Mouse (Mus musculus) gastrocnemius, postnatal 4 days (tissue): ENCODE measurements around the gene Higd1a. TPM values are rescaled to one million over a fixed set of nuclear protein-coding genes. Genes with fewer than 3 reads are reported as not detected.

Source experiments
- DNase-seq, 2 experiments: peaks; one replicate each; pipeline ENCODE4 v3.0.0; 2021 to 2022; ENCODE audit warnings: low spot score in 2 of 2, mixed read lengths in 2 of 2
- long read RNA-seq, 2 experiments: library from polyadenylated mRNA; stranded (forward); transcript quantifications; one replicate each; pipeline ENCODE4 v2.0.0; 2021
- total RNA-seq, 2 experiments: library from RNA; stranded (reverse); gene quantifications; 2 replicates each; pipeline ENCODE4 v1.2.3; 2021

Higd1a gene
- total RNA-seq: 10 to 100 TPM; 61.4 to 67.0 TPM
- long read RNA-seq, experiment 1, transcript Higd1a-201 (4 exons, 2,232 nt): major isoform, 95 of 103 reads
- long read RNA-seq, experiment 1, partial matches to known transcripts: 0 of 103 reads
- long read RNA-seq, experiment 1, other reads (novel, unspliced or antisense): 7 of 103 reads
- long read RNA-seq, experiment 2, transcript Higd1a-201 (4 exons, 2,232 nt): major isoform, 117 of 133 reads
- long read RNA-seq, experiment 2, partial matches to known transcripts: 1 of 133 reads
- long read RNA-seq, experiment 2, other reads (novel, unspliced or antisense): 12 of 133 reads

- no peak for DNase-seq
These were observed at the start of gene Higd1a for GRCm38 (mm10) chr9:121858153-121858488. Gene Higd1a (minus strand): TSS chr9:121858362.

DNA sequence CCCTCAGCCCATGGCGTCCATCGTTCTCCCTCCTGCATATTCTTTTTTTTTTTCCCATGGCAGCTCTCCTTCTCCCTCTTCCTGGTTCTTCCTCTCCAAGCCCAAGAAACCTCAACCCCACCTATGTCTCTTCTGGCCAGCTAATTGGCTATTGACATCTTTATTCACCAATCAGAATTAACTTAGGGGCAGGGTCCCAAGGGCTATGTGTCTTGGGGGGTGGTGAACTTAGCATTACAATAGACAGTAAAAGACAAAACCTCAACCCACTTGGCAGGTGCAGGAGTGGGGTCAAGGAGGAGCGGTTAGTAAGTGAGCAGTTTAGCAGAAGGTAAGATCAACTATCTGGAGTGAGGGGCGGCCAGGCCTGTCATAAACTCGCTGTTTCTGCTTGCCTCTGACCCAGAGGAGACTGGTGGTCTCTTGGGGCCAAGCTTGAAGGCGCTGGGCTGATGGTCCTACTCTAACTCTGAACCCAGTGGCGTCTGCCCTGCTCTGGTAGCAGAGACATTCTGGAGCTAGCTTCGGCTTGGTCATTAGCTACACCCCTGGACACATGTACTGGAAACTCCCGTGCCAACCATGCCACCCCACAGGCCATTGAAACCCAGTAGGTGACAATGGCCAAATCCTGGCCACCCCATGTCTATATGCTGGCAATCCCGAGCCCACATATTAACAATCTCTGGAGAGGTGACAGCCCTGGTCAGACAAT is 49.4 kb upstream of the Higd1a start:
- DNase-seq: peak in 1 of 2 experiments; percentile 11

GRCm38 (mm10) chr9:121906456-121906855 is 48.3 kb upstream of the Higd1a start:
- DNase-seq: peak in 1 of 2 experiments; percentile 9

- peak in 1 of 2 experiments; percentile 11 for DNase-seq
These were observed 47.5 kb upstream of the Higd1a start for GRCm38 (mm10) chr9:121905556-121906185.

- peak in 1 of 2 experiments; percentile 2 for DNase-seq
These were observed 46.8 kb upstream of the Higd1a start for GRCm38 (mm10) chr9:121904946-121905345.

- no peak for DNase-seq
These were observed 46.2 kb upstream of the Higd1a start for GRCm38 (mm10) chr9:121904319-121904718.

DNA sequence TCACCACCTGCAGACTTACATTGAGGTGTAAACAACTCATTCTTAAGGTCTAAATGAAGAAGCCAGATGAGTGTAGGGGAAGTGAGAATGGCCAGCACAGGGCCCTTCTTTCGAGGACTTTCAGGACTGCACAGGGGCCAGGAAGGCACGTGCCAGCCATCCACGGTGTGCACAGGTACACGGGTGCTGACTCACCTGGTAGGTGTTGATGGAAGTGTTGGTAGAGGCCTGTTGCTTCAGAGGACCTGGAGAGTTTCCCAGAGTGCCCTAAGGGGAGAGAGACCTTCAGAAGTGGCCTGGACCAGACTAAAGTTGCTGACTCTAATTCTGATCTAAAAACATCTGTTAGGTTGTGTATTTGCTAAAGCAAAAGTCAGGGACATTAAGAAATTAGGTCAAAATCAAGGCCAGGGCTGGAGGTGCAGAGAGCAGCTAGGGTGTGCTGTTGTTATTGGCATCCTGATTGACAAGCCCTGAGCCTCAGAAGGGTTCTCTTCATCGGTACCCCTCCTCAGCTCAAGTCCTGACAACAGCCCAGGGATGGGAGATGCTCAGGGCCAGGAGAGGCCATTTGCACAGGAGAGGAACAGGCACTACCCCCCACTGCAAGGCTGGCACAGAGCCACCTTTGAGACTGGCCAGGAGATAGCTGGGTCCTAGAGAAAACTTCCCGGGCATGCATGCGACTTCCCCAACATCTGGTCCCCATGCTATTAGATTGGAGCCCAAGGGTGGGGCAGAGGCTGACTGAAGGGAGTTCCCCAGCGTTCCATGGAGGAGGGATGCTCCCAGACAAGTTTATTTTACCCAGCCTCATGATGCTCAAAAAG is 45.5 kb upstream of the Higd1a start:
- DNase-seq: no peak

GRCm38 (mm10) chr9:121901710-121902700 is 43.8 kb upstream of the Higd1a start:
- DNase-seq: no peak

- DNase-seq: peak in 1 of 2 experiments; percentile 11
These were observed 42.2 kb upstream of the Higd1a start for GRCm38 (mm10) chr9:121900282-121900855.

GRCm38 (mm10) chr9:121899306-121899705 is 41.1 kb upstream of the Higd1a start:
- peak in 1 of 2 experiments; percentile 8 for DNase-seq

GRCm38 (mm10) chr9:121898245-121898644 is 40.1 kb upstream of the Higd1a start, which contains the start of gene Ackr2:
Gene Ackr2 (plus strand): TSS chr9:121898355.
- peak in 1 of 2 experiments; percentile 13 for DNase-seq

DNA sequence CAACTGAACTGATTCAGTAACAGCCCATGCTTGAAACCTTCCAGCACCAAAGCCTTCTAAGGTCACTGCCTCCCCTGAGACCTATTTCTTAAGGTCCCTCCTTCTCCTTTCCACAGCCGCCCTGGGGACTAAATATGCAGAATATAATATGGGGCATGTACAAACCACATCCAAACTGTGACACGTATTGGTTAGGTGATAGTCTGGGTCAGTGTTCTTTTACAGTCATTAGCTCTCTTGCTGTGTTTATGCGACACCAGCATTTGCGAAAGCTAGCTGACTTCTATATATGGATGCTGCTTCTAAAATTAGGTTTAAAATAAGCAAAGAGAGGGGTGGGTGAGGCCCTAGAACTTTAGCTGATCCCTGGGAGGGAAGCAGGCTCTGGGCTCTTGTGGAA is 38.7 kb upstream of the Higd1a start:
- DNase-seq: peak in 1 of 2 experiments; percentile 5

- DNase-seq: peak in 1 of 2 experiments; percentile 15
These were observed 37.3 kb upstream of the Higd1a start for GRCm38 (mm10) chr9:121895392-121895993.

DNA sequence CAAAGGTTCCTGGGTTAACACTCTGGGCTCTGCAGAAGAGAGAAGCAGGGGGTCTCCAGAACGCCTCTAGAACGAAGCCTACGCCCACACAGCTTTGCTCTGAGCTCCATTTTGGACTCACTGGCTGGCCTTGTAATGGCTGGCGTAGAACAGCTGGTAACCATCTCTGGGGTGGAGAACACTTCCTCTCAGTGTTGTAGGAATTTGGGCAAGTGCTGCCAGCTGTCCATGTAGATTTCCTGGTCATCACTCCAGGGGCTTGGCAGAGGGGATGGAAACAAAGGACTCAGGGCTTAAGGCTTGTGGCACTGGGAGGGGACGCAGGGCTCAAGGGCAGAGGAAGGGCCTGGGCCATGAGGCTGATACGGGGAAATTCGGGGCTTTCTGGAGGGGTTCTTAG is 36.3 kb upstream of the Higd1a start:
- DNase-seq: peak in 1 of 2 experiments; percentile 15

GRCm38 (mm10) chr9:121892057-121892687 is 34.0 kb upstream of the Higd1a start:
- peak in 1 of 2 experiments; percentile 13 for DNase-seq

DNA sequence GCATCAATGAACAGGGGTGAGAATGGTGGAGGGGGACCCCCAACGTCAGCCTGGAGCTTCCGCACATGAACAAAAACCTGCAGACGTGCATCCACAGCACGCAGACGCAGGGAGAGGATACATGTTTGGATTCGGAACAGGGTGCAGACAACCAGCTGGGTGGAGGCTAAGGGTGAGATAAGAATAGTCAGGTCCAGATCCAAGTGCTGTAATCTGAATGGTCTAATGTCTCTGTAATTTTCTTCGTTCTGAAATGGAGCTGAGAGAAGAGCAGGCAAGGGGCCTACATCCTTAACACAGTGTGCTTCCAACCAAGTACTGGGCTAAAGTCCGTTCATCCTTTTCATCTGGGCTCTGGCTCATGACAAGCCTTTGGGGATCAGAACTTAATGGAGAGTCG is 33.1 kb upstream of the Higd1a start:
- DNase-seq: peak in 1 of 2 experiments; percentile 15

DNA sequence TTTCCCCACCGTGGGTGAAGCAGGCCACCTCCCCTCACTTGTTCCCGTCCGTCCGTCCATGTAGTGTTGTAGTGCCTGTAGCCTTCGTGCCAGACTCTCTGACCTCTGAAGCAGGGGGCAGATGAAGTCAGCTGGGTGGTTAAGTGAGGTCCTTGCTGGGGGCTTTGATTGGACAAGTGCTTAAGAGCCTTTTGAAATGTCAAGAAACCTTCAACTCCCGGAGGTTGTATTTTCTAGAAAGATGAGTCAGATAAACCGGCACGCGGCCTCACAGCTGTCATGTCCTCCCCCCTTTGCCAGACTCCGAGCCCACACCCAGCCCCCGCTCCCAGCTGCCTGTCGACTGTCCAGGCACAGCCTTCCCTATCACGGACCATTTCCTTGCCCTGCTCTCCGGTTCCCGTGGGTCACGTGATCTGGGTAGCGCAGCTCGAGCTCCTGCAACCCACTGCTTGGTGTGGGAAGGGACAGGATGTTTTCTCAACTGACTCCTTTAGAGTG is 32.3 kb upstream of the Higd1a start:
- peak; percentile 67 to 83 for DNase-seq

DNA sequence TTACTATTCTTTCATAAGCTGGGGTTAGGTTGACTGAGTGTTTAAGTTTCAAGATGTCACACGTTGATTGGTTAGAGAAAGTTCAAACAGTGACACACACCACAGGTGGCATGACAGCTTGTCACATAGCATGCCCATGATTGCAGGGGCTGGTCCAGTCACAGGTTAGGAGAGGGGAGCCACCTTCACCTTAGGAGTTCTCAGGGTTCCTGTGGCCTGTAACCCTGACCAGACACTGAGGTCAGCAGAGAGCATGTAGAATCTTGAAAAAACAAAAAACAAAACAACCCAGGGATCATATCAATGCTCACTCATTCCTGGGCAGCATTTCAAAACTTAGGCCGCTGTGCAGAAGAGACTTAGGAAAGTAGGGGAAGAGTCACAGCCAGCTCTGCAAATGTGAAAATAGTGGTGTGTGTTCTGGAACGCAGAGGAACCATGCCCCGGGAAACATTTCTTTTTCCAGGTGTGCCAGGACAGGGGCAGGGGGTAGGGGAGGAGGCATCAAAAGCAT is 31.8 kb upstream of the Higd1a start:
- DNase-seq: peak in 1 of 2 experiments; percentile 39
